Mouse (Mus musculus) heart, postnatal 14 days (tissue): ENCODE results near the gene Traf2. TPM values are rescaled to one million over a fixed set of nuclear protein-coding genes. Genes with fewer than 3 reads are reported as not detected.
"Not testable (repeated sequence)": the region's sequence is repeated elsewhere in the genome, so short reads cannot be mapped to it uniquely, and the experiment has no call there.

Experiments
- DNase-seq, 2 experiments: peaks; one replicate each; pipeline ENCODE4 v3.0.0; 2021 to 2022
- intact Hi-C: fragments of 180-260 bp; cut with DNase I; formaldehyde crosslinking; loops from one replicate; pipeline ENCODE4 v1.15.1; 2025
- total RNA-seq, 2 experiments: library from RNA; stranded (reverse); gene quantifications; 2 replicates each; pipeline ENCODE4 v1.2.3; 2021

Traf2 gene
- total RNA-seq, 2 experiments from 2014 or later = 16.6 to 16.7 TPM

- no peak for DNase-seq
- intact Hi-C loops = no loop called here
Measured at GRCm38 (mm10) chr2:25576028-25576850, 29.5 kb upstream of the Traf2 start.

DNA sequence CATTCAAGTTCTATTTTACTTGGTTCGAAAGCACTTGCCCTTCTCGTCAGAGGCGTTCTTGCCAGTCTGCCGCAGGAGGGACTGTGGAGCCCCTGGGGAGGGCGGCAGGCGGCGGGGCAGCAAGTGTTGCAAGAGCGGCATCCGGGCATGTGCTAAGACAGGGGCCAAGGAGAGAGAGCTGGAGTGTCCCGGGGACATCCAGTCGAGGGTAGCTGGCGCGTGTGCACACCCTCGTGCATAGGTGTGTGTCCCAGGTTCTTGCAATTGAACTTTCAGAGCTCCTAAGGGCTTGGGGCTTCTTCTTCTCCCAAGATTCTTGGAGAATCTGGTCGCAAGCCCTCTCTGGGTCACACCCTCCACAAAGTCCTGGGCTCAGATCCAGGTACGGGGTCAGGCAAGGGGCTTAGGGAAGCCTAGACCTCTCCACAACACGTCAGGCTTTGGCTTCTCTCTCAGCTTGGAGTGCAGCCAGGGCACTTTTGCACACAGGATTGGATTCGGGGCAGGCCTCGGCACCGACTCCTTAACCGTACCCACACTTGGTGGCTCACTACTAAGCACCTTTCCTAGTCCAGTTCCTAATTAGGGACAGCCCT is 28.8 kb upstream of the Traf2 start:
- DNase-seq = peak; percentile 45 to 56
- intact Hi-C loops = no loop called here

DNA sequence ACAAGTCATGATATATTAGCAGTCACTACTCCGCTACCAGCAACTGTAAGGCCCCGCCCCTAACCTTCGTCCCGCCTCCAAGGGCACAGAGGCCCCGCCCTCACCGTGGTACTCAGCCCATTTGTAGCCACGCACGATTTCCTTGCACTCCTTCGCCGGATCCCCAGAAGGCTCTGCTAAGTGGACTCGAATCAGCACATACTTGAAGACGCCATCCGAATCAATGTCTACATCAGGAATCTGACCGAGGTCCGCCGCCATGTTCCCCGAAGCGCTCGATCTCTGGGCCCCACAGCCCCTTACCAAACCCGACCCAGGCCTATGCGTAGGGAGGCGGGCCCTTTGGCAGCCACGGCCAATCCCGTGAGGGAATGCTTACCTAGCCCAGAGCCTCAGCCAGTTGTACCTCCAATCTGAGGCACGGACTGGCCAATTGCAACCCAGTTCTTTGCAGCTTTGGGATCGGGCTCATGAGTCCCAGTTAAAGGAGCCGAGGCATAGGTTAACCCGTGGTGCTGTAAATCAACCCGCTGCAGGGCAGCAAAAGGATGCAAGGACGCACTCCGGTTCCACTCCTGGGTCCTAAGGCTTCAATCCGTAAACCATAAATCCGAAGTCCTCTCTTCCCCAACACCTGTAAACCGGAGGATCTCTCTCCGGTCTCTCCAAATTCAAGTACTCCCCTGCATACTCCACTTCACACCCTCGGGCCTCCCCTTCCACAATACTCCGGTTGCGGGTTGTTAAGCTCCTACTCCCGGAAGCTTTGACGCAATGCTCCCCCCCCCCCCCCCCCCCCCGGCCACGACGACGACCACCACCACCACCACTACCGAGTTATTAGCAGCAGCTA is 28.1 kb upstream of the Traf2 start, which contains the start of the genes Mamdc4 and Phpt1:
Gene Mamdc4 (minus strand): TSS at position 267 of the 853 bp plus-strand sequence.
Gene Phpt1 (minus strand): TSS at position 646 of the 853 bp plus-strand sequence.
- intact Hi-C loops = no loop called here
- DNase-seq = peak; percentile 93 to 95

GRCm38 (mm10) chr2:25574136-25574535 is 27.4 kb upstream of the Traf2 start:
- no peak for DNase-seq
- intact Hi-C loops = no loop called here

DNA sequence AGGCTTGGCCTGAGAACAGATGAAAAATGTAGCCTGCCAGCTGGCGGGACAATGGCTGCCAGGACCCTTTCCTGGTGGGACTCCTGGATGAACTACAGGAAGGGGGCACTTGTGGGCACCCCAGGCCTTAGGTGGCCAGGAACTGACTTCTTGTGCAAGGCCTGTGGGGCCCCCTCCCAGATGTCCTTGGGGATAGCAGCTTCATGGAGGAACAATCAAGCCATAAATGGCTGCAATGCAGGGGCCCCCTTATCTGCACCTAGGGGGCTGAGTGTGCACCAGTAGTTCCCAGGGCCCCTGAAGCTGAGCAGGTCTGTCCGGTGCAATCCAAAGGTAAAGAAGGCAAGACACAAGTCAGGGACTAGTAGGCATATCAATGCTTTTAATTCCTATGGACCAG is 26.3 kb upstream of the Traf2 start:
- no peak for DNase-seq
- intact Hi-C loops = no loop called here

- no peak for DNase-seq
- intact Hi-C loops = no loop called here
Measured at GRCm38 (mm10) chr2:25571221-25571620, 24.5 kb upstream of the Traf2 start.

DNA sequence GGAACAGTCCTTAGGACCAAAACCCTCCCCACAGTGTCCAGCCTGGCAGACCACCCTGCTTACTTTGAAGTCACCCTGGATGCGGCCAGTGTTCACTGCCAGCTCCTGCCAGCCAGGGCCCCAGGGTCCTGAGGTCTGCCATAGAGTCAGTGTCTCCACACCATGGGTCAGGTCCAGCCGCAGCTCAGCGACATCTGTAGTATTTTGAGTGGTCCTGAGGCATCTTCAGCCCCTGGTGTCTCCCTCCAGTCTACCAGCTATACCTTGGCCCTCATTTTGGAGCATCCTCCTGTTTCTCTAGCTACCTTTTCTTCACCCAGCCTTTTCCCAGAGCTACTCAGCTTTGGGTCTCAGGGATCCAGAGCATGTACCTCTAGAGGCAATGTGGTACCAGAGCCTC is 22.6 kb upstream of the Traf2 start:
- intact Hi-C loops = no loop called here
- DNase-seq = no peak

DNA sequence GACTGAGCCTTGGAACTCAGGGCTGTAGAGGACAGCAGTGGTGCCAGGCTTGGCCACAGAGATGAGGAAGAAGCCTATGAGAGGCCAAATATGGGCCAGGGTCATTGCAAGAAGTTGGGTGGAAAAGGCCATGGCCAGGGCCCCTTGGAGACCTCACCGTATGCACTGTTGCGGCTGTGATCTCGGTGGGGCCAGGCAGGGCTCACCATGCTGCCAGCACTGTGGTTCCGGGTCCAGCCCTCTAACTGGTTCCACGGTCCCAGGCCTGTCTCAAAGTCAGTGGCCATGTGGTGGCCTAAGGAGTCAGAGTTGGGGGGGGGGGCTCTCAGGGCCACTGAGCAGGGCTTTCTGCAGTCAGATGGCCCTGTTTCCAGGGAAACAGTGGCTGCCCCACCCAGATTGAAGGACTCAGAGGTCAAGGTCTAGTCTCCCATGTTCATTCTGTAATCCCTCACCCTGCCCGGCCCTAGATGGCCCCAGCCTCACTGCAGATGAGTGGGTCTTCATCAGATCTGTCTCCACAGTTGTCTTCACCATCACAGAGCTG is 21.8 kb upstream of the Traf2 start:
- intact Hi-C loops = no loop called here
- DNase-seq = no peak

DNA sequence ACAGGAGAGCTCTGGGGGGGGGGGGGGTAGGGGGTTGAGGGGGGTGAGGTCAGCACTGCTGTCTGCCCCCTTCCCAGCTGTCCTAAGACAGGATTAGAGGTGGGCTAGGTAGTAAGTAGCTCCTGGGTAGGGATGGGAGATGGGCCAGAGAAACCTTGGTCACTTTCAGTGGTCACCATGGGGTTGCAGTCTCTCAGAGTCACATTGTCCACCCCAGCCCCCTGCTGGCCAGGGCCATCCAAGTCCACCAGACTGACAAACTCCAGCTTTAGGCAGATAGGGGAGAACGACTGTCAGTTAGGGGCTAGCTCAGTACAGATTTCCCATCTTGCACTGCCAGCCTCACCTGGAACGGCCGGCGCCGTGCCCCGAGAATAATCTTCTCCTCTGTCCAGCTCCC is 19.8 kb upstream of the Traf2 start:
- intact Hi-C loops = no loop called here
- DNase-seq = no peak

DNA sequence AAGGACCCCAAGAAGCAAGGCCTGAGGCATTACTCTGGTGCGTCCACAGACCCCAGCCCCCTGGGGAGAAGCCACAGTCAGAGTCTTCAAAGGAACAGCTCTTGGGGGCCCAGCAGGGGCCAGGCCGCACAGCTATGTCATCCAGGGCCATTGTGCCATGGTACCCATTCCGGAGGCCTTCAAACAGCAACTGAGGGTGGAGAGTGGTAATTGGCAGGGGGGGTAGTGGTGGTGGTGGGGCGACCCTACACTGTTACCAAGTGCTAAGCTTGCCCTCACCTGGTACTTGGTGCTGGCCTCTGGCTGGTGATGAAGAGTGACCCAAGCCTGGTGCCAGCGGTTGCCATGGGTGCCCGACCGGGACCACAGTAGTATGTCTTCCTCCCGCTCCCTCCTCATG is 19.0 kb upstream of the Traf2 start:
- DNase-seq = no peak
- intact Hi-C loops = no loop called here

GRCm38 (mm10) chr2:25561946-25562345 is 15.2 kb upstream of the Traf2 start:
- DNase-seq = no peak
- intact Hi-C loops = no loop called here

DNA sequence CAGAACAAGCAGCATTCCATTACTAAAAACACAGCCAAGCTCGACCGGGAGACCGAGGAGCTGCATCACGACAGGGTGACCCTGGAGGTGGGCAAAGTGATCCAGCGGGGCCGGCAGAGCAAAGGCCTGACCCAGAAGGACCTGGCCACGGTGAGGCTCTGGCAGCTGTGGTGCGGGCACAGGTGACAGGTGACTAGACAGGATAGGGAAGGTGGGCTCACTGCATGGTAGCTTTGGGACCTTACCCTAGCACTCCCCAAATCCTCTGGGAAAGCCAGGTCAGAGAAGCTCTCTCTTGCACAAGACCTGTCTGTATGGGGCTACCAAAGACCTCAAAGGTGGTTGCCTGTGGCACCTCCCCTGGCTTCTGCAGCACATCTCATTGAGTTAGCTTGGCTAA is 13.8 kb upstream of the Traf2 start:
- no peak for DNase-seq
- intact Hi-C loops = no loop called here

GRCm38 (mm10) chr2:25558774-25559173 is 12.0 kb upstream of the Traf2 start:
- intact Hi-C loops = no loop called here
- no peak for DNase-seq

- intact Hi-C loops = no loop called here
- DNase-seq = no peak
Measured at GRCm38 (mm10) chr2:25557964-25558360, 11.2 kb upstream of the Traf2 start.

- peak; percentile 96 to 97 for DNase-seq
- intact Hi-C loops = no loop called here
Measured at GRCm38 (mm10) chr2:25557221-25557963, 10.7 kb upstream of the Traf2 start, which contains the start of gene Edf1. Edf1 (plus strand) TSS chr2:25557847.

- no peak for DNase-seq
- intact Hi-C loops = no loop called here
Measured at GRCm38 (mm10) chr2:25556296-25556695, 9.6 kb upstream of the Traf2 start.

- DNase-seq, intact Hi-C loops: not testable (repeated sequence)
Measured at GRCm38 (mm10) chr2:25555479-25555878, 8.7 kb upstream of the Traf2 start.

DNA sequence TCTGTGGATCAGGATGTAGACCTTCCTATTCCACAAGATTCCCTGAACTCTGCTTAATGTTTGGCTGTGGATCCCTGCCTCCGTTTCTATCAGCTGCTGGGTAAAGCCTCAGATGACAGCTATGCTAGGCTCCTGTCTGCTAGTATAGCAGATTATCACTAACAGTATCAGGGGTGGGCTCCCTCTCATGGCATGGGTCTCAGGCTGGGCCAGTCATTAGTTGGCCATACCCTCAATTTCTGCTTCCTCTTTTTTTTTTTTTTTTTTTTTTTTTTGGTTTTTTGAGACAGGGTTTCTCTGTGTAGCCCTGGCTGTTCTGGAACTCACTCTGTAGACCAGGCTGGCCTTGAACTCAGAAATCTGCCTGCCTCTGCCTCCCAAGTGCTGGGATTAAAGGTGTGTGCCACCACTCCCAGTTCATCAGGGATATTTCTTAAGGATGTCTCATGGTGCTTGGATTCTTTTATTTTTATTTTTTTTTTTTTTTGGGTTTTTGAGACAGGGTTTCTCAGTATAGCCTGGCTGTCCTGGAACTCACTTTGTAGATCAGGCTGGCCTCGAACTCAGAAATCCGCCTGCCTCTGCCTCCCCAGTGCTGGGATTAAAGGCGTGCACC is 6.5 kb upstream of the Traf2 start:
- DNase-seq = not testable (repeated sequence)
- intact Hi-C loops = loop anchor here (5.0 kb wide), 1 partner anchor 131 kb away; the partner anchor contains the start of gene Fut7

DNA sequence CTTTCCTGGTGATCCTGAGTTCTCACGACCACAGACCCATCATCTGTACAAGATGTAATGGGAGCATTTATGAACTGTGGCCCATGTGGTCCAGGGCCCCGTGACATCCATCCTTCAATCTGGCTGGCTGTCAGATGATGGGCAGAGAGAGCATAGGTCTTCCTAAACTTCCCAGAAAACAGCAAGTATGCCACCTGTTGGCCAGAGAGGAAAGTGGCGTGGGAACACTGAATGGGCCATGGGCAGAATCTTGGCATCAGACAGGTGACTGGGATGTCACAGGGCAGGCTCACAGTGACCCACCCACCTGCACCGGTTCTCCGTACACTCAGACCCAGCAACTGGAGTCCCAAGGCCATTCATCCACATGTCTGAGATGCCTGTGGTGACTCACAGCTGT is 4.4 kb upstream of the Traf2 start:
- intact Hi-C loops = loop anchor here (2.0 to 5.0 kb wide), 2 partner anchors 40 to 129 kb away; partner anchors contain the start of gene Fut7
- DNase-seq = peak; percentile 31 to 65
